Mouse (Mus musculus) heart, embryonic 15.5 days (tissue): ENCODE results near the gene Cnppd1. TPM values are rescaled to one million over a fixed set of nuclear protein-coding genes. Genes with fewer than 3 reads are reported as not detected.

Source experiments
- ATAC-seq: fragments of 200-750 bp; cut with Nextera tagmentation; replicated peaks from 2 replicates; pipeline ENCODE4 v1.8.0; 2017; ENCODE audit warnings: low read depth, moderate TSS enrichment; ENCODE audit not compliant: insufficient number of reproducible peaks, insufficient read depth, low FRiP score
- H3K27ac ChIP-seq: fragments of 300-500 bp; sonication (generic); 2 replicates; pipeline ENCODE4 v1.5.1; 2015; ENCODE audit warnings: mild to moderate bottlenecking, inconsistent platforms
- H3K27me3 ChIP-seq: fragments of 300-500 bp; sonication (generic); 2 replicates; pipeline ENCODE4 v1.6.1; 2015; ENCODE audit warnings: inconsistent platforms
- H3K36me3 ChIP-seq: fragments of 300-500 bp; sonication (generic); 2 replicates; pipeline ENCODE4 v1.6.1; 2015; ENCODE audit warnings: mild to moderate bottlenecking, inconsistent platforms
- H3K4me1 ChIP-seq: fragments of 300-500 bp; sonication (generic); replicated peaks from 2 replicates; pipeline ENCODE4 v1.6.1; 2015; ENCODE audit warnings: inconsistent platforms
- H3K4me2 ChIP-seq: fragments of 300-500 bp; sonication (generic); 2 replicates; pipeline ENCODE4 v1.6.1; 2015; ENCODE audit warnings: inconsistent platforms, mild to moderate bottlenecking, moderate library complexity
- H3K4me3 ChIP-seq: fragments of 300-500 bp; sonication (generic); 2 replicates; pipeline ENCODE4 v1.5.1; 2015; ENCODE audit warnings: mild to moderate bottlenecking, inconsistent platforms
- H3K9ac ChIP-seq: fragments of 300-500 bp; sonication (generic); 2 replicates; pipeline ENCODE4 v1.6.1; 2015; ENCODE audit warnings: mild to moderate bottlenecking, inconsistent platforms
- H3K9me3 ChIP-seq: fragments of 300-500 bp; sonication (generic); replicated peaks from 2 replicates; pipeline ENCODE4 v1.6.1; 2016; ENCODE audit warnings: inconsistent platforms
- WGBS: fragments of 180-500 bp; shearing (Covaris S2); methylation state at CpG from one replicate; pipeline ENCODE4 v1.1.7; 2015; ENCODE audit warnings: mixed read lengths; 5-methylcytosine and 5-hydroxymethylcytosine counted together
- polyA plus RNA-seq: library from polyadenylated mRNA; unstranded; fragments of >200 nt; fragmentation: Nextera tagmentation; extraction: Ambion mirVana; gene quantifications from 2 replicates; pipeline ENCODE4 v1.2.1, GENCODE M21; 2015

The Cnppd1 gene
- polyA plus RNA-seq, 1 experiment from 2014 or later: 33.7 TPM

- H3K4me3 ChIP-seq: no peak overlapping the region
- H3K4me1 ChIP-seq: peaks cover 9% of the 10 kb centered on the region
- H3K27ac ChIP-seq: no peak overlapping the region
- H3K27me3 ChIP-seq: no peaks in the 10 kb centered on the region
- H3K4me2 ChIP-seq: no peak overlapping the region
- WGBS: 77% methylated on average over 3 of the region's 3 CpGs
- no peaks in the 10 kb centered on the region for H3K9me3 ChIP-seq
- no peak overlapping the region for H3K9ac ChIP-seq
- ATAC-seq: no peak
- no peaks in the 10 kb centered on the region for H3K36me3 ChIP-seq
Measured at GRCm38 (mm10) chr1:75122211-75122610, 20.3 kb downstream of the Cnppd1 start.

Other genes starting within 250 kb of the Cnppd1 start
- not detected in 2 replicates for gene Cryba2, start 249.6 kb downstream of the Cnppd1 start, polyA plus RNA-seq
- gene Cfap65, start 207.1 kb downstream of the Cnppd1 start, polyA plus RNA-seq: 0.08 TPM in 1 of 2 replicates, not detected in the other
- 0.09 and 0.13 TPM in 2 replicates for gene Ihh, start 191.0 kb downstream of the Cnppd1 start, polyA plus RNA-seq
- 7.2 and 8.9 TPM in 2 replicates for gene Nhej1, start 17.5 kb downstream of the Cnppd1 start, polyA plus RNA-seq
- 0.53 and 1.2 TPM in 2 replicates for gene Slc23a3, start 8.8 kb downstream of the Cnppd1 start, polyA plus RNA-seq
- 30.7 and 41.6 TPM in 2 replicates for gene Retreg2, start 67 bp upstream of the Cnppd1 start, polyA plus RNA-seq
- 26.5 and 32.5 TPM in 2 replicates for gene Zfand2b, start 25.9 kb upstream of the Cnppd1 start, polyA plus RNA-seq
- gene Abcb6, start 37.7 kb upstream of the Cnppd1 start, polyA plus RNA-seq: 12.9 and 14.1 TPM in 2 replicates
- gene Ankzf1, start 49.4 kb upstream of the Cnppd1 start, polyA plus RNA-seq: 24.3 and 25.9 TPM in 2 replicates
- 27.1 and 31.0 TPM in 2 replicates for gene Atg9a, start 49.5 kb upstream of the Cnppd1 start, polyA plus RNA-seq
- 9.4 and 11.4 TPM in 2 replicates for gene Glb1l, start 68.1 kb upstream of the Cnppd1 start, polyA plus RNA-seq
- 73.6 and 96.9 TPM in 2 replicates for gene Stk16, start 68.1 kb upstream of the Cnppd1 start, polyA plus RNA-seq
- 41.9 and 56.7 TPM in 2 replicates for gene Tuba4a, start 77.2 kb upstream of the Cnppd1 start, polyA plus RNA-seq
- gene A630095N17Rik, start 89.4 kb upstream of the Cnppd1 start, polyA plus RNA-seq: 0.23 TPM in 1 of 2 replicates, not detected in the other
- 41.4 and 43.0 TPM in 2 replicates for gene Dnajb2, start 93.7 kb upstream of the Cnppd1 start, polyA plus RNA-seq
- gene Ptprn, start 121.8 kb upstream of the Cnppd1 start, polyA plus RNA-seq: 0.45 and 1.0 TPM in 2 replicates
- 0.18 and 2.4 TPM in 2 replicates for gene Resp18, start 135.7 kb upstream of the Cnppd1 start, polyA plus RNA-seq
- gene Dnpep, start 175.3 kb upstream of the Cnppd1 start, polyA plus RNA-seq: 108 and 123 TPM in 2 replicates
- 374 and 419 TPM in 2 replicates for gene Des, start 217.6 kb upstream of the Cnppd1 start, polyA plus RNA-seq
- gene Speg, start 232.6 kb upstream of the Cnppd1 start, polyA plus RNA-seq: 44.5 and 54.4 TPM in 2 replicates